Mouse (Mus musculus) v-Abl transformed pro-B cells (cell line): ENCODE results near the gene Lif.

Experiments
- in situ Hi-C, 2 experiments: fragments of 400-800 bp; cut with MboI; formaldehyde crosslinking; loops; one replicate each; pipeline ENCODE4 v1.15.1; 2025; ENCODE audit not compliant: unreplicated experiment in 2 of 2

Gene Lif

DNA sequence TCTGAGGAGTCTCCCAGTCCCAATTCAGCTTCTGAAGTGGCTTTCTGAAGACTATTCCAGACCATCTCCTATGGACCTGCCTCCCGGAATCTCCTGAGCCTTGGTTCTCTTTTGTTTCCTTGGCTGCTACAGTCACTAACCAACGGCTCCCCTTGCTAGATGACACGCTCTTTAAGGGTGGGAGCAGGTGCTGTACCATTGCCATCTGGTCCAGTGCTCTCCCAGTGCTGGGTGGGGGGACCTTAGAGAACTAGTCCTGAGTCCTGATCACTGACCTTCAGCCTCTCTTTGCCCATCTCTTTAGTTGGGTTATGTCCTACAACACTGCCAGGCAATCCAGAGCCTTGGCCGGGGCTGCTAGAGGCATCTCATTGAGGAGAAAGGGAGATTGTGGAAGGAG, 36.1 kb downstream of the Lif start:
- in situ Hi-C loops = no loop called here

DNA sequence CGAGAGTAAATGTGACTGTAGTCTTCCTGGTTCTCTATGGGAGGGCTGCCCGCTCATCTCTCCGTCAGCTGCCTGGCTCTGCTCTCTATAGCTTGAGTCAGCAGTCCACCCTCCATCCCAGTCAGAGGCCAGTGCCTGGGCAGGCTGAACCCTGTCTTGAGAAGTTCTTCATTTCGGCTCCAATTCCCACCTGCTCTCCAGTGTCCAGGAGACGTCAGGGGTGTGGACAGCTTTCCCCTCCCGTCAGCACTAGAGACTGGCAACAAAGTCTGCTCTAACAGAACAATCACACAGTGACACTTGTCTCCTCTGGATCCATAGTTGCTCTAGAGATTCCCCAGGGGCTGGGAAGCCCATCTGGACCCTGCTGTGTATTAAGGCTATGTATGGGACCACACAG, 36.7 kb downstream of the Lif start:
- in situ Hi-C loops = no loop called here

DNA sequence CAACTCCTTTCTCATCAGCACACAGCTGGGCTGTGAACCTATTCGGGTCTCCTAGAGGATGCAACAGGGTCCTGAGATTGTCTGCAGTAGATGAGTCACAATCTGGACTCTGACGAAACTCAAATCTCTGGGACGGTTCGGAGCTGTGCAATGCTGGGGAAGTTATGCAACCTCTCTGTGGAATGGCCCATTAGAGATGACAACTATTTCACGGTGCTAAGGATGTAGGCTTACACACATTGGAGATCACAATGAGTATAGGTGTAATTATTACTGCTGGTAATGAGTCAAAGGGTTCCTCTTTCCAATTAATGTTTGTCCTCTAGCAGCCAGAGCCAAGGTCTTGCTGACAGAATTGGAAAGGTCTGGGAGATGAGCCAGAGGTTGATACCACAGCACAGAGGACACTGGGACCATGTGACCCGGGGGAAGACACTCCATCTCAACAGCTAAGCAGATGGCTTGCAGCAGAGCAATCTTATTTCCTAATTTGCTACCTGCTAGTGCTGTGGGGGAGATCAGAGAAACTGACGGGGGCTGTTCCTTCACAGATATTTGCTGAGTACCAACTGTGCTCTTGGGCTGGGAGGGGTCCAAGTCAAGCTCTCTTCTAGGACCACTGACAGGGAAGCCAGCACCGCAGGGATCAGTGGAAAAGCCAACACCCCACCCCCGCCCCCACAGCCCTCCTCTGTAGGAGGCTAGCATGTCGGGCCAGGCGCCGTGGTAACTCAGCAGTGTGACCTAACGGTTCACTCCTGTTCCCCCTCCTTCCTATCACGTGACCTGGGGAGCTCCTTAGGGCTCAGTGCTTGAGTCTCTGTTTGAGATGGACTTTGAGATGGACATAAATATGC, 37.4 kb downstream of the Lif start:
- in situ Hi-C loops = no loop called here

DNA sequence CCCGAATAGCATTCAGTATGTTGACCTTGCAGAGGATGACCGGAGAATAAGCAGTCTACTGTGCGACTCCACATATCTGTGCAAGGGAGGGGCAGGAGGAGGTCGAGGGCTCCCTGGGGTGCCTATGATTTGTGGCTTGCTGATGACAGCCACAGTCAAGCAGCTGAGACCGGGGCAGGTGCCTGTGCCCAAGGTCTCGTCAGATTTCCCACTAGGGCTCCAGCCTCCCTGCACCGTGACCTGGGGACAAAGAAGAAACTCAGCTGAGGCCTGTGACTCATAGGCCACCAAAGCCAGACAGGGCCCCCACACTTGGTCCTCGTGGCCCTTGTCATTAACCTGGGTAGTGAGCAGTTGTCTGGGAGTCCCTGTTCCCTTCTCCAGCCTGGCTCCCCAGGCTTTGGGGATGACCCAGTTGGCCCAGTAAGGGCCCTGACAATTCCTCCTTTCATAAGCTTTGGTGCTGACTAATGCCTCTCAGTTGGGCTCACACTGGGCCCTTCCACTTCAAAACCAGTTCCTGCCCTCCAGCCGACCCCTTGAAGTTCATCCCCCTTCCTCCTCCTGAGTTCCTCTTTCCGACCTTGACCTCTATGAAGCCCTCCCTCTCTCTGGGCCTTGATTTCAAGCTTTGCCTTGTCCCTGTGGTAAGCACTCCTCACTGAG, 39.4 kb downstream of the Lif start:
- in situ Hi-C loops = no loop called here

DNA sequence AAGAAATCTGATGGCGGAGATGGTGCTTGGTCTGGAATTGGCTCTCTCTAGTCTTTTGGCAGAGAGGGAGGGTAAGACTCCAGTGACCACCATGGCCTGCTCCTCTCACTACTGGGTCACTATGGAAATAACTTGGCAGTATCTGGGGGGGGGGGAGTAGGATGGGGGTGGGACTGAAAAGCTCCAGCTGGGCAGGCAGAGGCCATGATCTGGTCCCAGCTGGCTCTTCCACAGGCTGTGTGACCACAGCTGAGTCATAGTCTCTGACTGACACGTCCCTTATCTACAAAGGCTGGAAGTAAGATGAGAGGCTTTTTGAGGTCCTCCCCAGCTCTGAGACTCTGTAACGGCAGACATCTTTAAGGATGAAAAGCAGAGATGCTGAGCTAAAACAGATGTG, 40.4 kb downstream of the Lif start:
- in situ Hi-C loops = no loop called here

DNA sequence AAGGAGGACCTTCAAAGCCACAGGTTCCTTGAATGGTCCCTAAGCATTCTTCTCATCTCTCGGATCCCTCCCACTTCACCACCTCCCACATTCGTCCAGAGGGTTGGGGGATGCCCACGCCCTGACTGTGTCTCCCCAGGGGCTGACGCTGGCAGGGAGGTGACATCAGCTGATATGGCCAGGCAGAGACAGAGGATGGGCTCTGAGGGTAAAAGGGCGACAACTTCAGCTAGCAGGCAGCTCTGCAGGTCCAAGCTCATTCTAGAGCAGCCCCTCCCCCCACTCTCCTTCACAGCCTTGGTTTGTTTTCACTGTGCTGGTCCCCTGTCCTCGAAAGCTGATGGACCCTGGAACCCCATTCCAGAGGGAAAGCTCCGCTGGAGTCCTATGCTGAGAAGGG, 41.3 kb downstream of the Lif start:
- in situ Hi-C loops = no loop called here

DNA sequence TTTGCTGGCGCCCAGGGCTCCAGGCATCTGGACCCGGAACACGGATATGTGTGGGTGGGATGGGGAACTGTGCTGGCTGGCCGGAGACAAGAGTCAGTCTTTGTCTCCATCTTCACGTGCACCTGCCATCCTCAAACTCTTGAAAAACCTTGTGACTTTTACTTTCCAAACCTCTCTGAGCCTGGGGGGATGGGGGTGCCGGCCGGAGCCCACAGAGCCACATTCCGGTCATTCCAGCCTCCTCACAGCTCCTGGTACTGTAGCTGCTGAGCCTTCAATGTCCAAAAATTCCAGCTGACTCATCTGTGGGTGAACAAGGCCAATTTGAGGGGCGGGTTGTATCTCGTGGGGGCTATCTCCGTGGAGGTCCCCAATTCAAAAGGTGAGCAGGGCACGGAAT, 41.8 kb downstream of the Lif start:
- in situ Hi-C loops = no loop called here

DNA sequence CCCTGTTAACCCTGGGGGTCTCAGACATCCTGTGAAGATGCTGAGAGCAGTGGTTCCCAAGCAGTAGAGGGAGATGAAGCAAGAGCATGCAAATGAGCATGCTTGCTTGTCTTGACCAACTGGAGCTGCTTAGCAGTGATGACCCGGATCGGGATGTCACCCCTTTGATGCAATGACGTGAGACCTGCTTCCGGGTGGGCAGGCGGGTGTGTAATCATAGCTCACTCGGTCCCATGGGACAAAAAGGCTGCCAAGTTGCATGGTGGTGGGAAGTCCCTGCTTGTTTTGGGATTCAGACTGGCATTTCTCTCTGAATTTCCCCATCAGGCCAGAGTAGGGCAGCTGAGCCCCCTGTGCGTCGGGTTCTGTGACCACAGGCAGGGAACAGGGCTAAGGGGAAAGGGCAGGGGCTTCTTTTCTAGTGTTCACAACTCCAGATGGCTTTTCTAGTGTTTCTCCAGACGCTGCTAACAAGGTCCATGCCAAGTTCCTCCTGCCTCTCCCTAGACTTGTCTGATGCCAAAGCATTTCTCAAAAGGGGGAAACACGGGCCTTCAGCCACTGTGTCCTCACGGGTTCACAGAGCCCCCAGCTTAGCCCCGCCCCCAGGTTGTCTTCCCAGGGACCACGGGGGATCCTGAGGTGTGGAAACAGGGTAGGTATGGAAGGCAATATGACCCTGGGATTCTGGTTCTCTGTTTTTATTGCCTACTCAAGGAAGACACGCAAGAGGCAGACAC, 42.5 kb downstream of the Lif start:
- in situ Hi-C loops = no loop called here

DNA sequence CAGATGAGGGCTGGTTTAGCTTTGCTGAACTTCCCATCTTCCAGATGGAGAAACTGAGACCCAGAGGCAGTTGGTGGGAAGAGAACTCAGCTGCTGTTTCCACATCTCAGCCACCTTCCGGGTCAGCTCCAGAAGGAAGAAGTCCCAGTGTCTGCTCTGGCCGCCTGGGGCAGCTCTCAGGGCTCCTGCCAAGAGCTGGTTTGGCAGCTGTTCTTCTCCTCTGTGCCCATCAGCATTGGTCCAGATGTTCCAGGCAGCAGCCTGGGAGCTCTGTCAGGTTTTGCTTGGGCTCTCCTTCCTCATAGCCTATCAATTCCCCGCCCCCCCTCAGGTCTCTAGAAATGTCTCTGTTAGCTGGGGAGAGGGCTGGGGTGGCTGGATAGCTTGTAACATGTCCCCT, 43.3 kb downstream of the Lif start:
- in situ Hi-C loops = no loop called here

DNA sequence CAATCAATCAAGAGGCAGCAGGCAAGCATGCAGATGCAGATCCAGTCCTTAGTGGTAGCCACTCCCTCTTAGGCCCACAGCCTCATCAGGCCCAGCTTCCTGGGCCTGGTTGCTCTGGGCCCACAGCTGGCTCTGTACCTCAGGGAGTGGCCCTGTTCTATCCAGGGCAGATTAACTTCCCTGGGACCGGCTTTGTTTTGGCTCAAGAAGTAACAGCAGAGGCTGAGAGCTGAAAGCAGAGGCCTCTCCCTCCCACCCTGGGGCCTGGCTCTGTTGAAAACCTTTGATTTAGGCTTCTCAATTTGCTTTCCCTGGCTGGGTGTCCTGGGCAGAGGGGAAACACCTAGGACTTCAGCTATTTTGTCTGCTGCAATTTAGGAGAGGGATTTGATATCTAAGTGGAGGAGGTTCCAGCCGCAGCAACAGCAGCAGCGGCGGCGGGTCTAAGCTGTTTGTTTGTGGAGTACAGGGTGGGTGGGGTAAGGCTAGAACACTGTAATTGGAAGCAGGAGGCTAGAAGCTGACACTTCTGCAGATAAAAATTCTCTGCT, 45.1 kb downstream of the Lif start:
- in situ Hi-C loops = no loop called here

DNA sequence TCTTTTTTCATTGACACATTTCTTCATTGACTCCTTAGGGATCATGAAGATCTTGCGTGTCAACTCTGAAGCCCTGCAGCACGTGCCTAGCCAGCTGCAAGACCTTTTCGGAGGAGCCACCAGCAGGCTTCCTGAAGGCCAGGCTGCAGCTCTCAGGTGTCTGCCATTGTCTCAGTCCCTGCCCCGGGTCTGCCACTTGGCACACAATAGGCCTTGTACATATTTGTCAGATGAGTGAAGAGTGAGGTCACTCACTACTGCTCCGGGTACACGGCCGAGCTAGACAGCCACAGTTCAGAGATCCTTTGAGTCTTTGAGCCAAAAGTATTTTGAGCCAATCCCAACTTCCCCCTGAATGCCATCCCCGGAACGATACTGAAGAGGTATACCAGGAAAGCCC, 45.7 kb downstream of the Lif start:
- in situ Hi-C loops = no loop called here

DNA sequence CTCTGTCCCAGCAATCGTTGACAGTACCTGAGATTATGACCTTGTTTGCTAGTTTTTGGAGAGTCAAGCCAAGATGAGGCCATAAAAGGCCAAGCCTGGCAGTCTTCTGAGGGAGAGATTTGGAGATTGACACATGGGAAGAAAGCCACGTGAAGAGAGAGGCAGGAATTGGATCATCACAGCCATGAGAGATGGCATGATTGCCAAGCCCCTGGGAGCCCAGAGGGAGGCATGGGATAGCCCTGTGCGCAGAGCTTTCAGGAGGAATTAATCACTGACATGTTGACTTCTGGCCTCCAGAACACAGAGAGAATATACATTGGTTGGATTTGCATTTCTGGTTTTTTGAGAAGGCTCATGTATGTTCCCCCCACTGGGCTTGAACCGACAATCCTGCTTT, 46.8 kb downstream of the Lif start:
- in situ Hi-C loops = no loop called here

DNA sequence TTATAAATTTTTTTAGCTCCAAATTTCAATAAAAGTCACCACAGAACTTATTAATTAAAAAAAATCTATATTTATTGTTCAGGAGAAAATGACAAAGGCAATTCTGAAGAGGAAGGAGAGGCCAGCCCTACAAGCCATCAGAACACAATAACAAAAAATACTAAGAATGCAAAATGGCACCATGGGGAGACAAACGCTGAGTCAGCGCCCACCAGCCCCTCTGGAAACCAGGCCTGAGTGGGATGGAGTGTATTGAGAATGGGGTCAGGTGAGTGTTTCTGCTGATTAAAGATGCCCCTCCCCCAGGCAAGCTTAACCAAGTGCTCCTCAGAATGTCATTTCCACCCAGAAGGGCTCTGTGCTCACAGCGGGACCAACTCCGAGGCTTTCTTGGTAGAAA, 47.7 kb downstream of the Lif start:
- in situ Hi-C loops = no loop called here

DNA sequence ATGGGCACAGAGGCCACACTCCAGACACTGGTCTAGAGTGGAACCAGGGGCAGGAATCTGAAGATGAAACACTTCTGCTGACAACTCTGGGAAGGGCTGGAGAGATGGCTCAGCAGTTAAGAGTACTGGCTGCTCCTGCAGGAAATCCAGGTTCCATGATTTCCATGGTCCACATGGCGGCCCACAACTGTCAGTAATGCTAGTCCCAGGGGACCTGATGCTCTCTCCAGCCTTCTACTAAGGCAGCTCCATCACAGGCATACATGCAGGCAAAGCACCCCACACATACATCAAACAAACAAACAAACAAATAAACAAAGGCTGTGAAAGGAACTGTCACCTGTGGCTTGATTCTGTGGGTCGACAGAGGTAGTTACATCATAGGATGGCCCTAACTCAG, 48.7 kb downstream of the Lif start:
- in situ Hi-C loops = no loop called here

DNA sequence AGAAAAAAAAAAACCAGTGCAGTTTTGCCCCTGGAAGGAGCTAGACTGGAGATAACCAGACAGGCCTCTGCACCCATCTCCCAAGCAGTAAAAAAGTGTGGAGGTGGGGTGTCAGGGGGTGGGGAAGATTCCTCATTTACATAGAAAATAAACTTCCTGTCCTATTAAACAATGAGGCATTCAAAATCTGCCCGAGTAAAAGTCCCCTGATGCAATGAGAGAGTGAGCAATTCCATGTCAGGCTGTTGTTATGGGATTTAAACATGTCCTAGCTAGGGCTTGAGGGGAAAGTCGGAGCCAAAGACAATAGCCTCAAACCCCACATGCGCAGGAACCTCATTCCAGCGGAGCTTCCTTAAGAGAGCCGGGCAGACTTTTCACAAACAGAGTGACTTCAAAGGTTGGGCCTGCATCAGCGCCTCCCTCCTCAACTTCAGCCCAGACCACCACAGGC, 50.7 kb downstream of the Lif start:
- in situ Hi-C loops = no loop called here

DNA sequence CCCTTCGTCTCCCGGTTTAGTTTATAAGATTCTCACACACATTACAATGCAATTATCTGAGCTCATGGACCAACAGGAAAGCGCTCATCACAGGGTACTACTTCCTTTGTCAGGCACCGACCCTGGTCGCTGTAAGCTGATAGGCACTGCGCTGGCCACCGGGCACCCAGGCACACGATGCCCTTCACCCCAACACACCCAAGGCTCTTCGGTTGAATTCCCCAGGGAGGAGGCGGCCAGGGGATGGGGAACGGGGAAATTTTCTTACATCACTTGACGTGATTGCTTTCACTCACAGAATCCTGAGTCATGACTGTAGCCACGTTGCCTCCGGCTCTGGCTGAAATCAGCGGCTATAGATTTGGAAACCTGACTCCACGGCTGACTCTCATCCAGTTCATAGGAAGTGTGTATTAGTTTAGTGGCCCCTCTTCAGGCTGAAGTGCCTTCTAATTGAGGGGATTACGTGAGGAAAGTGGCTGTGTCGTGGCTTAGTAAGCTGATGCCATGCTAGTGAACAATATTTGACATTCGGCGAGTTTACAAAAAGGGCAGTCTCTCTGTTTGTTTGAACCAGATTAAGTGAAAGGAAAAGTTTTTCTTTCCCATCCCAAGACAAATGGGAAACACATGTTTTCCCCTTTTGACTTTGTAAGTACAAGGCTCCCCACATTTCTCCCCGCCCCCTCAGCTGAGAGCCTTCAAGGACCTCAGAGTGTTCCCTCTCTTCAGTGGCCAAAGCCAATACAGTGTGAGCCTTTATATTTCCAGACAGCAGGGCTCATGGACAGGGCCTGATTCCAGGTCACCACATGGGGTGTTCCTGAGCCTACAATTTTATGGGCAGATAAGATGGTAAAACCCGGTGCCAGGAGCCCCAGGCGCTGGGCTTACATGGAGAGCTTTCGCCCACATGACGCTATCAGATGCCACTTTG, 51.4 kb downstream of the Lif start:
- in situ Hi-C loops = no loop called here

DNA sequence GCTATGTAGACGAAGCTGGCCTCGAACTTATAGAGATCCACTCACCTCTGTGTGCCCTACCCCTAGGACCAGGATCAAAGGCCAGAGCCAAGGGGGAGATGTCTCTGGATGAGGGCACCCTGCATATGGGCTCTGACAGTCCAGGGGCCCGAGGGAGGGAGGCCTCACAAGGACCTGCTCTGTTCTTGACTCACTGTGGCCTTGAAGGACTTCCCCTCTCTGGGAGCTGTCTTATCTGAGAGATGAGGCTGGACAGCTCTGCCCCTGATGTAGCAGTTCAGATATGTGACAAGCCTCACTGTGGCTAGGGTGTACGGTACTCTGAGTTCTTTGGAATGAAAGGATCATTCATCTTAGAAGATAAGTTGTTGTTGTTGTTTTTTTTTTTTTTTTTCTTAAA, 52.3 kb downstream of the Lif start:
- in situ Hi-C loops = no loop called here

DNA sequence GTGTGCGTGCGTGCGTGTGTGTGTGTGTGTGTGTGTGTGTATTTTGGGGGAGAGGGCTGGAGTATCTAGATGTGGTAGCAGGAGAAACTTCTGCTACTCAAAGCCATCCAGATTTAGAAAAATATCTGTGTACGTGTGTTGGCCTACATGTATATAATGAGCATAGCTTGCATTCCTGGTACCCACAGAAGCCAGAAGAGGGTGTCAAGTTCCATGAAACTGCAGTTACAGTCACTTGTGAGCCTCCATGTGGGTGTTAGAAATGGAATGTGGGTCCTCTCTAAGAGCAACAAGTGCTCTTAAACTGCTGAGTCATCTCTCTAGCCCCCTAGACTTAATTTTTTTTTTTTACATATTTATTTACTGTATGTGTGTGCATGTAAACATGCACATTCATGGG, 53.0 kb downstream of the Lif start:
- in situ Hi-C loops = no loop called here

DNA sequence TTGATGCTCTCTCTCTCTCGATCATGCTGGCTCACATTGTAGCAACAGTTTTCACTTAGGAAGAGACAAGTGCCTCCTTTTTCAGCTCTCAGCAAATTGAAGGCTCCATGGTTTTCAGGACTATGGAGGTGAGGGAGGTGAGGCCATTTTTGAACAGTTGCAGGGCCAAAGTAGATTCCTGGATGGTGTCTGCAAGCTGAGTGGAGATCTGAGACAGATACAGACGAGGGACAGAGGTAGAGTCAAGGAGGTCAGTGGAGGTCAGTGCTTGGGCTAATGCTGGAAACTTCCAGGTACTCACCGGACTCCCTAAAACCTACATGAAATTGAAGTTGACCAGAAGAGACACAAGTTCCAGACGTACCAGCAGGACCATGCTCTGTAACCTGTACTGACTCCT, 54.8 kb downstream of the Lif start:
- in situ Hi-C loops = no loop called here

DNA sequence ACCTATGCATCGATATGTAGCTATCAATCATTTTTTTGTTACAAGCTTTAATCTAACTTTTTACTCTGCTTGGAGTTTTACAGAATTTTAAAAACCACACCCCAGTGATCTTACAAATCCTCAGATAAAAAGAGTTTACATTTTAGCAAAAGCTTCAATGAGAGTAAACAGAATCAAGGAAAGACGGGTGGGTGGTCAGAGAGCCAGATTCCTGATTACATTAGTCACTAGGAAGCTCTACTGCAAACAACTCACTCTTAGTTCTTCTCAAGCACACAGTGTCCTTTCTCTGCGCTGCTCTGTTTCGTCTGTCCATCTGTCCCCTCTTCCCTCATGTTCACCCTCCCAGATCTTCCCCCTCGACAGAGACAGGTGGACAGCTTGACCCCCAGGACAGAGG, 59.9 kb downstream of the Lif start:
- in situ Hi-C loops = no loop called here
